Mouse (Mus musculus): Measurements from ENCODE around the gene Foxf1. TPM values are rescaled to one million over a fixed set of nuclear protein-coding genes. Genes with fewer than 3 reads are reported as not detected.

The Foxf1 gene
- polyA plus RNA-seq, 1 experiment from 2014 or later: 0.39 TPM

DNA sequence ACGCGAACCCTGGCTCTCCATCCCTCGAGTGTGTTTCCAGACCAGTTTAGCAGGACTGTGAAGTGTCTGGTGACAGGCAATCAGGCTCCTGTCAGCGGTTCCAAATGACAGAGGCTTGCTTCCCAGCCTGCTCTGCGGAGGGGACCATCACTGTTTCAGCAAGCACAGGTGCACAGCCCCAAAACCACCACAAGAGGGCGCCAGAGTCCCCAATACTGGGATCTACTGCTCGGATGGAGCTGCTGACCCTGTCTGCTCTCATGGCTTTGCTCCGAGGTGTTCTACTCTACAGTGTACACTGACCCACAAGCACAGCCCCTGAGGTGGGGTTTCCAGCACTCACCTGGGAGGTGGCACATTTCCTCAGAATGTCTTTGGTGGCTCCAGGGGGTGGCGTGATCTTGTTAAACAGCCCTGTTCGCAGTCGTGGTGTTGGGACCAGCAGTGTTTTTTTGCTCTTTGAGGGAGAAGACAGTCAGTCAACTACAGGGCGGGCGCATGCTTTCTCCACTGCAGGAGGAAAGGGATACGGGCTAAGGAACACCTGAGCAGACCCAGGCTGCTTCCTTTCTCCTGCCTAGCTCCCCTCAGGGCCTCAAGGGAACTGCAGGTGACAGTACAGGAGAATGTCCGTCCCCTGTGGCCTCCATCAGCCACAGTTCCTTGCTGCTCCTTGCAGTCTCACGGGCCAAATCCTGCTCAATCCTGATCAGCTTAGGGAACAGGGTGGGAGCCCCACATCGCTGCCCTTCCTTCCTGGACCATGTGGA, 20.0 kb downstream of the Foxf1 start:
- H3K9me3 ChIP-seq: no peaks in the 10 kb centered on the region
- H3K27me3 ChIP-seq: peaks cover under 1% of the 10 kb centered on the region; the same call in 1 of the 2 replicates
- peaks cover 58% of the 10 kb centered on the region for H3K36me3 ChIP-seq
- no peak overlapping the region for H3K4me2 ChIP-seq (replicated peaks)
- H3K4me3 ChIP-seq (replicated peaks): no peak overlapping the region
- peaks cover 24% of the 10 kb centered on the region for H3K4me1 ChIP-seq (replicated peaks)
- H3K27ac ChIP-seq: no peak overlapping the region
- ATAC-seq: peak; percentile 46; the same call in 1 of the 2 replicates
- H3K9ac ChIP-seq (replicated peaks): no peak overlapping the region
- WGBS: 55% methylated on average over 17 of the region's 17 CpGs

DNA sequence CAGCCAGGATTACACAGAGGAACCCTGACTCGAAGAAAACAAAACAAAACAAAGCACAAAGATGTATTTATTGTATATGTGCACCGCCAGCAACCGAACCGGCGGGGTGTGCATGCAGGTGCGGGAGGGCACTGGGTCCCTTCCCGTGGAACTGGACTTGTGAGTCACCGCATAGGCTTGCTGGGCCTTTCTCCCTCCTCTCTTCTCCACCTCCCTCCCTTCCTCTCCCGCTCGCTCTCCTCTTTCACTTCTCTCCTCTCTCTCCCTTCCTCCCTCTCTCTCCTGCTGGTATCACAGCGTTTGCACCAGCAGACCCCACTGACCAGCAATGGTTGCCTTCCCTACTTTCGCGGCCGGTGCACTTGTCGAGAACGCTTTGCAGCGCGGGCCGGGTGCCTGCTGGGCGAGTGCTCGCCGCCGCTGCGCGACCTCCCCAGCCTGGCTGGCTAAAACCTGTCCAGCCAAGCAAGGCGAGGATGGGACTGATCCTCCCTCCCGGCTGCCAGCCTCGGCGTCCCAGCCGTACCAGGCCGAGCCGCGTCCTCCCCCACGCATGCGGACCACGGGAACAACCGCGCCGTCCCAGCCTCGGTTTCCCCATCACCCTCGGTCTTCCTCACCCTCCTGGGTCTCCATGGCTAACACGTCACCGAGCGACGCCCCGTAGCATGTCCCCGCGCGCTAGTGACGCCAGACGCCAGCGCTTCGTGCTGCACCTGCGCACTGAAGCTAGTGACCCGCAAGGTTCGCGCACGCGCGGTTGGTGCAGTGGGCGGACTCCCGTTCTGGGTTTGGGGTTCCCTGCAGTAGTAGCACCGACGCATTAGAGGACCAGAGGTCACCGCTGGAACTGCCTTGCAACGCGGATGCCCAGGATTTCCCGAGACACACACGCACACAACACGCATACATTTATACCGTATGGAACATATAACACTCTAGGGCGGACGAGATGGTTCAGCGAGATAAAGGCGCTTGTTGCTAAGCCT, 23.8 kb downstream of the Foxf1 start, which contains the start of gene Mthfsd:
Mthfsd (minus strand) TSS at position 725 of the 989 bp plus-strand sequence.
- Histone ChIP-seq H3K27me3 (peaks cover 30% of the 10 kb centered on the region), H3K4me2 (replicated peaks) (peak within 1 kb of the TSS; percentile 86), H3K9me3 (no peaks in the 10 kb centered on the region), H3K4me1 (replicated peaks) (peaks cover 24% of the 10 kb centered on the region), H3K36me3 (peaks cover 21% of the 10 kb centered on the region), H3K27ac (peak within 1 kb of the TSS; percentile 79), H3K9ac (replicated peaks) (peak within 1 kb of the TSS; percentile 91), H3K4me3 (replicated peaks) (peak within 1 kb of the TSS; percentile 71)
- peak; percentile 95 for ATAC-seq
- WGBS: 1% methylated on average over 75 of the region's 75 CpGs

DNA sequence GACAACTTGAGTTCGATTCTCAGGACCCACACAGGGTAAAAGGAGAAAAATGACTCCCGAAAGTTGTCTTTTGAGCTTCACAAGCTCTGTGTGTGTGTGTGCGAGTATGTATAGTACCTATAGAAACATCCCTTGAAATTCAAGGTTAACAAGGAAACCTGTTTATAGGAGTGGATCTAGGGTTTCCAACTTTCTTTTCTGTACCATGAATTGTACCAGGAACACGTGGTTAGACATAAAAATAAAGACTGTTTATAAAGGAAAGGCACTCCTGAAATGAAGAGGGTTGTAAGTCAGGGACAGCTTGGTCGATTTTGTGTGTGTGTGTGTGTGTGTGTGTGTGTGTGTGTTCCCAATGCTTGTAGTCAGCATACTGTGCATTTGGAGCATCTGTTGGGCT, 24.5 kb downstream of the Foxf1 start:
- H3K27ac ChIP-seq: peak overlapping the region; percentile 35; the same call in 1 of the 2 replicates
- ATAC-seq: no peak
- peaks cover 34% of the 10 kb centered on the region for H3K27me3 ChIP-seq
- H3K4me1 ChIP-seq (replicated peaks): peaks cover 24% of the 10 kb centered on the region
- peak overlapping the region; percentile 86 for H3K4me2 ChIP-seq (replicated peaks)
- WGBS: 11% methylated on average over 5 of the region's 5 CpGs
- peak overlapping the region; percentile 91 for H3K9ac ChIP-seq (replicated peaks)
- peaks cover 16% of the 10 kb centered on the region for H3K36me3 ChIP-seq
- no peaks in the 10 kb centered on the region for H3K9me3 ChIP-seq
- peak overlapping the region; percentile 71 for H3K4me3 ChIP-seq (replicated peaks)

DNA sequence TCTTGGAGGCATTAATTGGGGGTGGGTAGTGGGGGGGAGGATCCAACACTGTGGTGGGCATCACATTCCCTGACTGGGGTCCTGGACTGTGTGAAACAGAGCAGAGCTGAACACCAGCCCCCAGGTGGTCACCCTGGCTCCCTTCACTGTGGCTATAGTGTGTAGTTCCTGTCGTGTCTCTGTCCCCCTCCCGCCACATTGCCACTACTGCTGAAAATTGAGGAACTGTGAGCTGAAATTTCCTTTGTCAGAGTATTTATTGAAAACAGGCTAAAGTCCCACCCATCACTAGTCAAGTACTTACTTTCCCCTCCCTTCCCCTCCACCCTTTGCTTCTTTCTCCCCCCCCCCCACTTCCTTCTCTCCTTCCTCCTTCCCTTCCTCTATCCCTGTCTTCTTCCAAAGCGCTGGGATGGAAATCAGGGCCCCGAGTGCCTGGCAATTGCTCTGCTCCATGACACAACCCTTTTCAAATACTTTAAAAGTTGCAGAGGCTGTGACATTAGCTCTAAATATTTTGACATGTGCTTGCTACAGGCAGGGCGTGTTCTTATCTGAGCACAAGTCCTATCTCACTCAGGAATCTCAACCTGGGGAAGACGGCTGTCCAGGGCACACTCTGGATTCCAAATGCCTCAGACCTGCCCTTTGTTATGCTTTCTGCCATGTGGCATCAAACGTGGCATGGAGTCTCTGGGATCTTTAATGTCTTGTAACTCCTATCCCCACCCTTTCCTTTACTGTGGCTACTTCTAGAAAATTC, 27.1 kb downstream of the Foxf1 start:
- H3K27me3 ChIP-seq: peaks cover 60% of the 10 kb centered on the region
- no peak overlapping the region for H3K9ac ChIP-seq (replicated peaks)
- 52% methylated on average over 7 of the region's 7 CpGs for WGBS

DNA sequence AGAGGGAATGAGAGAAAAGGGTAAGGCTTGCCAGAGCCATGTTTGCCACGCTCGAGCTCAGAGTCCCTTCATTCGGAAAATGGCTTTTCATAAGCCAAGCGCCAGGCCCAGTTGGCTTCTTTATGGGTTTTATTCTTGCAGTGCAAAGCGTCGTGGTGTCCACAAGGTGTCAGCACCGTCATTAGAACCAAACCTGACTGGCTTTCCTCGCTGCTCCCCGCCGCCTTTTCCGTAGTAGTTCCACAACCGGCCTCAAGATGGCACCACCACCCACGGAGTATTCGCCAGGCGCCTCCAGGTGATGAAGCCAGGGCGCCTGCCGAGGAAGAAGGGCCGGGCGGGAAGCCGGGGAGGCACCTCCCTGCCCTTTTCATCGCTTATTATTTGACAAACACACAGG, 29.1 kb downstream of the Foxf1 start:
- under 1% methylated on average over 21 of the region's 21 CpGs for WGBS
- ATAC-seq: peak; percentile 28
- H3K9me3 ChIP-seq: peaks cover 3% of the 10 kb centered on the region; the same call in 1 of the 2 replicates
- H3K27ac ChIP-seq: no peak overlapping the region
- H3K4me3 ChIP-seq (replicated peaks): no peak overlapping the region
- peaks cover 19% of the 10 kb centered on the region for H3K4me1 ChIP-seq (replicated peaks)
- H3K9ac ChIP-seq (replicated peaks): no peak overlapping the region
- H3K27me3 ChIP-seq: peaks cover 80% of the 10 kb centered on the region
- no peaks in the 10 kb centered on the region for H3K36me3 ChIP-seq
- H3K4me2 ChIP-seq (replicated peaks): no peak overlapping the region

More for the DNA sequence above, 27.1 kb downstream of the Foxf1 start:
- Histone ChIP-seq H3K4me3 (replicated peaks) (no peak overlapping the region), H3K27ac (no peak overlapping the region), H3K4me1 (replicated peaks) (peaks cover 23% of the 10 kb centered on the region), H3K4me2 (replicated peaks) (no peak overlapping the region), H3K36me3 (no peaks in the 10 kb centered on the region), H3K9me3 (no peaks in the 10 kb centered on the region)
- no peak for ATAC-seq

DNA sequence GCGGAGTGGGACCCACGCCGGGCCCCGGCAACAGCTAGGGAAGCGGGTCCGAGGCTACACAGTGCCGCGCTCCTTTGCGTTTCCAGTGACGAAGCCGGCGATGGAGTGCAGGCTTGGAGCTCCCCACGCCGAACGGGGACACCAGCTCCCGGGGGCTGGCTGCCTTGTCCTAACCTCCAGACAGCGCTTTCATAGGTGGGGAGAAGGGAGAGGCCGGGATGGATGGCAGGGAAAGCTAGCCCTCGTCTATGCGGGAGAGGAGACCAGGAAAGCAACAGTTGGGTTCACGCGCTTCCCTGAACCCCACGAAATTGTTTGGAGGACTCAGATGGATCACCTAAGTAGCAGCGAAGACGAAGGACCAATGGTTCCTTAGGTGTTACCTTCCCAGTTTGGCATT, 30.9 kb downstream of the Foxf1 start:
- Histone ChIP-seq H3K4me2 (replicated peaks) (no peak overlapping the region), H3K27ac (no peak overlapping the region), H3K4me3 (replicated peaks) (no peak overlapping the region), H3K27me3 (peaks cover 95% of the 10 kb centered on the region), H3K9me3 (peaks cover 3% of the 10 kb centered on the region; the same call in 1 of the 2 replicates), H3K4me1 (replicated peaks) (peaks cover 13% of the 10 kb centered on the region), H3K36me3 (no peaks in the 10 kb centered on the region), H3K9ac (replicated peaks) (no peak overlapping the region)
- ATAC-seq: no peak
- WGBS: under 1% methylated on average over 25 of the region's 25 CpGs

DNA sequence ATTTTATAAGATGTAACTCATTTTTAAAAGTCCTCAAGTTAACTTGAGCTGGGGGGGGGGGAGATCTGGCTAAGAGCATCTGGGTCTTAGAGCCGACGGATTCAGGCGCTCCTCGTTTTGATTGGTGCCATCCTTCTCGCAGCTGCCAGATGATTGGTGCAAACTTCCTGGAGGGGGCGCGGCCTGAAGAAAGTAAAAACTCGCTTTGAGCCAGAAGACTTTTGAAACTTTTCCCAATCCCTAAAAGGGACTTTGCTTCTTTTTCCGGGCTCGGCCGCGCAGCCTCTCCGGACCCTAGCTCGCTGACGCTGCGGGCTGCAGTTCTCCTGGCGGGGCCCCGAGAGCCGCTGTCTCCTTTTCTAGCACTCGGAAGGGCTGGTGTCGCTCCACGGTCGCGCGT, 31.8 kb downstream of the Foxf1 start, which contains the start of gene Foxc2:
Foxc2 (plus strand) TSS at position 224 of the 400 bp plus-strand sequence.
- WGBS: 0% methylated on average over 25 of the region's 25 CpGs
- H3K9ac ChIP-seq (replicated peaks): 0 out of 2 replicates have a peak within 1 kb of the TSS, but pooled peaks have one; percentile 32
- peaks cover 3% of the 10 kb centered on the region; the same call in 1 of the 2 replicates for H3K9me3 ChIP-seq
- no peak for ATAC-seq
- peaks cover 13% of the 10 kb centered on the region for H3K4me1 ChIP-seq (replicated peaks)
- H3K4me2 ChIP-seq (replicated peaks): peak within 1 kb of the TSS; percentile 58
- no peaks in the 10 kb centered on the region for H3K36me3 ChIP-seq
- H3K4me3 ChIP-seq (replicated peaks): peak within 1 kb of the TSS; percentile 39
- H3K27ac ChIP-seq: no peak within 1 kb of the TSS
- peaks cover 97% of the 10 kb centered on the region for H3K27me3 ChIP-seq

DNA sequence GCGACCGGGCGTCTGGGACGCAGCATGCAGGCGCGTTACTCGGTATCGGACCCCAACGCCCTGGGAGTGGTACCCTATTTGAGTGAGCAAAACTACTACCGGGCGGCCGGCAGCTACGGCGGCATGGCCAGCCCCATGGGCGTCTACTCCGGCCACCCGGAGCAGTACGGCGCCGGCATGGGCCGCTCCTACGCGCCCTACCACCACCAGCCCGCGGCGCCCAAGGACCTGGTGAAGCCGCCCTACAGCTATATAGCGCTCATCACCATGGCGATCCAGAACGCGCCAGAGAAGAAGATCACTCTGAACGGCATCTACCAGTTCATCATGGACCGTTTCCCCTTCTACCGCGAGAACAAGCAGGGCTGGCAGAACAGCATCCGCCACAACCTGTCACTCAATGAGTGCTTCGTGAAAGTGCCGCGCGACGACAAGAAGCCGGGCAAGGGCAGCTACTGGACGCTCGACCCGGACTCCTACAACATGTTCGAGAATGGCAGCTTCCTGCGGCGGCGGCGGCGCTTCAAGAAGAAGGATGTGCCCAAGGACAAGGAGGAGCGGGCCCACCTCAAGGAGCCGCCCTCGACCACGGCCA, 32.5 kb downstream of the Foxf1 start:
- H3K27ac ChIP-seq: no peak overlapping the region
- H3K4me2 ChIP-seq (replicated peaks): peak overlapping the region; percentile 58
- 0 out of 2 replicates have a peak, but pooled peaks have one; percentile 28 for ATAC-seq
- peak overlapping the region; percentile 39 for H3K4me3 ChIP-seq (replicated peaks)
- H3K9ac ChIP-seq (replicated peaks): 0 out of 2 replicates have a peak overlapping the region, but pooled peaks have one; percentile 32
- H3K4me1 ChIP-seq (replicated peaks): peaks cover 13% of the 10 kb centered on the region
- H3K36me3 ChIP-seq: no peaks in the 10 kb centered on the region
- H3K9me3 ChIP-seq: peaks cover 3% of the 10 kb centered on the region; the same call in 1 of the 2 replicates
- 1% methylated on average over 55 of the region's 55 CpGs for WGBS
- peaks cover 97% of the 10 kb centered on the region for H3K27me3 ChIP-seq

DNA sequence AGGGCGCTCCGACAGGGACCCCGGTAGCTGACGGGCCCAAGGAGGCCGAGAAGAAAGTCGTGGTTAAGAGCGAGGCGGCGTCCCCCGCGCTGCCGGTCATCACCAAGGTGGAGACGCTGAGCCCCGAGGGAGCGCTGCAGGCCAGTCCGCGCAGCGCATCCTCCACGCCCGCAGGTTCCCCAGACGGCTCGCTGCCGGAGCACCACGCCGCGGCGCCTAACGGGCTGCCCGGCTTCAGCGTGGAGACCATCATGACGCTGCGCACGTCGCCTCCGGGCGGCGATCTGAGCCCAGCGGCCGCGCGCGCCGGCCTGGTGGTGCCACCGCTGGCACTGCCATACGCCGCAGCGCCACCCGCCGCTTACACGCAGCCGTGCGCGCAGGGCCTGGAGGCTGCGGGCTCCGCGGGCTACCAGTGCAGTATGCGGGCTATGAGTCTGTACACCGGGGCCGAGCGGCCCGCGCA, 33.0 kb downstream of the Foxf1 start:
- H3K36me3 ChIP-seq: no peaks in the 10 kb centered on the region
- H3K4me1 ChIP-seq (replicated peaks): peaks cover 13% of the 10 kb centered on the region
- under 1% methylated on average over 62 of the region's 62 CpGs for whole genome bisulfite sequencing
- H3K27me3 ChIP-seq: peaks cover 97% of the 10 kb centered on the region
- H3K9ac ChIP-seq (replicated peaks): no peak overlapping the region; the same call in 1 of the 2 replicates
- H3K4me3 ChIP-seq (replicated peaks): peak overlapping the region; percentile 39
- H3K9me3 ChIP-seq: peaks cover 3% of the 10 kb centered on the region; the same call in 1 of the 2 replicates
- H3K4me2 ChIP-seq (replicated peaks): peak overlapping the region; percentile 58
- no peak overlapping the region for H3K27ac ChIP-seq
- ATAC-seq: no peak

DNA sequence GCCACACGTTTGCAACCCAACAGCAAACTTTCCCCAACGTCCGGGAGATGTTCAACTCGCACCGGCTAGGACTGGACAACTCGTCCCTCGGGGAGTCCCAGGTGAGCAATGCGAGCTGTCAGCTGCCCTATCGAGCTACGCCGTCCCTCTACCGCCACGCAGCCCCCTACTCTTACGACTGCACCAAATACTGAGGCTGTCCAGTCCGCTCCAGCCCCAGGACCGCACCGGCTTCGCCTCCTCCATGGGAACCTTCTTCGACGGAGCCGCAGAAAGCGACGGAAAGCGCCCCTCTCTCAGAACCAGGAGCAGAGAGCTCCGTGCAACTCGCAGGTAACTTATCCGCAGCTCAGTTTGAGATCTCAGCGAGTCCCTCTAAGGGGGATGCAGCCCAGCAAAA, 33.7 kb downstream of the Foxf1 start:
- peaks cover 97% of the 10 kb centered on the region for H3K27me3 ChIP-seq
- 1% methylated on average over 28 of the region's 28 CpGs for WGBS
- H3K4me3 ChIP-seq (replicated peaks): peak overlapping the region; percentile 39
- H3K27ac ChIP-seq: no peak overlapping the region
- H3K9ac ChIP-seq (replicated peaks): no peak overlapping the region
- peaks cover 13% of the 10 kb centered on the region for H3K4me1 ChIP-seq (replicated peaks)
- H3K36me3 ChIP-seq: no peaks in the 10 kb centered on the region
- ATAC-seq: no peak
- H3K9me3 ChIP-seq: peaks cover 3% of the 10 kb centered on the region; the same call in 1 of the 2 replicates
- peak overlapping the region; percentile 58; the same call in 1 of the 2 replicates for H3K4me2 ChIP-seq (replicated peaks)
